Mouse (Mus musculus): ENCODE data around the gene Gm8159.
A peak's percentile ranks its signal among the peaks of the same experiment; 100 is the strongest.
"Not testable (repeated sequence)": the region's sequence is repeated elsewhere in the genome, so short reads cannot be mapped to it uniquely, and the experiment has no call there.

Gene Gm8159

GRCm38 (mm10) chr14:4632052-4632451, at the start of gene Gm8159:
TSS of gene Gm8159 (plus strand) at chr14:4632352.
- not testable (repeated sequence) for DNase-seq

GRCm38 (mm10) chr14:4649309-4649708, 17.2 kb downstream of the Gm8159 start:
- peak in 1 of 2 experiments; percentile 1 for DNase-seq

GRCm38 (mm10) chr14:4650324-4650723, 18.2 kb downstream of the Gm8159 start:
- DNase-seq: peak in 1 of 2 experiments; percentile 31

- DNase-seq: not testable (repeated sequence)
Measured at GRCm38 (mm10) chr14:4663892-4664291, 31.7 kb downstream of the Gm8159 start, which contains the start of gene Gm3239. TSS of gene Gm3239 (plus strand) at chr14:4664192.
